Mouse (Mus musculus) heart, adult 2 months (tissue): Measurements from ENCODE around the gene Olfr617. TPM values are rescaled to one million over a fixed set of nuclear protein-coding genes. Genes with fewer than 3 reads are reported as not detected.
"Not testable (repeated sequence)": the region's sequence is repeated elsewhere in the genome, so short reads cannot be mapped to it uniquely, and the experiment has no call there.

ENCODE experiments used
- DNase-seq, 2 experiments: peaks; one replicate each; pipeline ENCODE4 v3.0.0; 2021
- H3K27ac ChIP-seq: fragments of 200-600 bp; 2 replicates; pipeline ENCODE4 v1.8.1; 2022
- H3K27me3 ChIP-seq: fragments of 200-500 bp; 2 replicates; pipeline ENCODE4 v1.6.1; 2012; ENCODE audit warnings: mild to moderate bottlenecking, low read length, inconsistent platforms, mixed read lengths; ENCODE audit not compliant: control insufficient read depth, insufficient read depth
- H3K36me3 ChIP-seq: fragments of 200-500 bp; 2 replicates; pipeline ENCODE4 v1.6.1; 2012; ENCODE audit warnings: low read length, inconsistent platforms; ENCODE audit not compliant: control insufficient read depth, insufficient read depth
- H3K4me1 ChIP-seq: fragments of 200-500 bp; 2 replicates; pipeline ENCODE4 v1.6.1; 2011; ENCODE audit warnings: low read length; ENCODE audit not compliant: control insufficient read depth, insufficient read depth
- H3K4me3 ChIP-seq: fragments of 200-600 bp; 2 replicates; pipeline ENCODE4 v1.8.1; 2022
- H3K79me2 ChIP-seq: fragments of 200-500 bp; replicated peaks from 2 replicates; pipeline ENCODE4 v1.6.1; 2012; ENCODE audit warnings: mild to moderate bottlenecking, inconsistent platforms, low read length, moderate library complexity, mixed read lengths; ENCODE audit not compliant: control insufficient read depth, insufficient read depth
- H3K9ac ChIP-seq: fragments of 200-500 bp; 2 replicates; pipeline ENCODE4 v1.6.1; 2012; ENCODE audit warnings: low read depth, mild to moderate bottlenecking, control low read depth, inconsistent platforms, low read length, mixed read lengths
- CTCF ChIP-seq: fragments of 200-600 bp; IDR thresholded peaks from 2 replicates; pipeline ENCODE4 v1.8.1; 2022; ENCODE audit warnings: antibody characterized with exemption, mild to moderate bottlenecking, moderate library complexity
- EP300 ChIP-seq: fragments of 200-500 bp; IDR thresholded peaks from 2 replicates; pipeline ENCODE4 v1.6.1; 2011; ENCODE audit warnings: low read depth, low read length, control low read depth; ENCODE audit not compliant: insufficient read depth
- POLR2A ChIP-seq: fragments of 200-500 bp; IDR thresholded peaks from 2 replicates; pipeline ENCODE4 v1.6.1; 2011; ENCODE audit warnings: mild to moderate bottlenecking, low read depth, low read length, control low read depth; ENCODE audit not compliant: insufficient read depth
- WGBS: fragments of 180-500 bp; shearing (Covaris S2); methylation state at CpG from one replicate; pipeline ENCODE4 v1.1.7; 2018; 5-methylcytosine and 5-hydroxymethylcytosine counted together
- intact Hi-C: fragments of 180-260 bp; cut with DNase I; formaldehyde crosslinking; loops from one replicate; pipeline ENCODE4 v1.15.1; 2025
- long read RNA-seq: library from polyadenylated mRNA; stranded (forward); transcript quantifications from one replicate; pipeline ENCODE4 v2.0.0, GENCODE M21; 2021
- polyA plus RNA-seq: library from polyadenylated mRNA; depleted of rRNA; stranded (reverse); fragments of >200 nt; gene quantifications from 2 replicates; pipeline ENCODE4 v1.2.3, GENCODE M21; 2012; rRNA removed
- total RNA-seq, 2 experiments: library from RNA; stranded (reverse); gene quantifications; 2 replicates each; pipeline ENCODE4 v1.2.3; 2021

Gene Olfr617
- not detected for total RNA-seq
- not detected in 2 replicates for polyA plus RNA-seq
- long read RNA-seq, result 0 reads

DNA sequence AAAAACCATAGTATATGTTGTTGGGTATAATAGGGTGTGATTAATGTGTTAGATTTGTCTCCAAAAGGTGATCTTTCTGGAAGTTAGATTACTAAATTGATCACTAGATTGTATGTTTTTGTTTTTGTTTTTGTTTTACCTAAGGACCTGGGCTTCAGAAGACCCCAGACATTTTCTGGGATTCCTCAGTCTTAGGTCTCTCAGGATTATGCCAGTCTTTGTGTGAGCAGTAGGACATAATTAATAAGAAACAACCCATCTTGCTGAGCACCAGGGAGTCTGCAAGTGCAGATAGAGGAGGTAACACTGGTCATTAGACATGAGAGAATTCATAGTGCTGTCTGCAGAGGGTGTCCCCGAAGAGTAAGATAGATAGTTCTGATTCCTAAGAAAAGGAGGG lies at the start of gene Olfr617:
Olfr617 (plus strand) TSS at position 301 of the 400 bp plus-strand sequence.
- no peak for DNase-seq
- WGBS, result 59% methylated on average over 1 of the region's 1 CpGs
- intact Hi-C loops, result no loop called here
- no peaks in the 10 kb centered on the region for H3K36me3 ChIP-seq
- H3K9ac ChIP-seq, result no peak within 1 kb of the TSS
- no peak within 1 kb of the TSS for H3K4me3 ChIP-seq
- no peak within 1 kb of the TSS for H3K27ac ChIP-seq
- TF ChIP-seq POLR2A (no peak), CTCF (no peak), EP300 (no peak)
- H3K79me2 ChIP-seq, result no peaks in the 10 kb centered on the region
- H3K4me1 ChIP-seq, result no peaks in the 10 kb centered on the region
- H3K27me3 ChIP-seq, result no peaks in the 10 kb centered on the region

DNA sequence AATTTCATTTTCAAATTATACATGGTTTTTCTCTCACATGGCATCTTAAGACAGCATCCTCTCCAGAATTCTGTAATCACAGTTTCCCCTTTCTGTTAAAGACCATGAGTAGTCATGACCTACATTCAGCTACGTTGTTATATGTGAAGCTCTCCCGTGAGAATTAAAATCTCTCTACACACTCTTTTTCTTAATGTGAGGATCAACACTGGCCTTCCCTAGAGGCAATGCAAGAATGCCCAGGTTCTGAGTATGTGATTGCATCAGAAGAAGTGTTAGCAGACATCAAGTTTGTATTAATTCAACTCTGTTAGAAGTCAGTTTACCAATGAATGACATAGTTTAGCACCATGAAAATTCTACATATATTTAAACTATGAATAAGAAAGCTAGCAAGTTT lies 30.2 kb upstream of the Olfr617 start, which contains the start of gene Olfr612:
Olfr612 (minus strand) TSS at position 101 of the 400 bp plus-strand sequence.
- H3K27ac ChIP-seq, H3K4me3 ChIP-seq, intact Hi-C loops, DNase-seq, H3K79me2 ChIP-seq, H3K36me3 ChIP-seq, H3K4me1 ChIP-seq, H3K9ac ChIP-seq, H3K27me3 ChIP-seq: not testable (repeated sequence)
- 70% methylated on average over 2 of the region's 2 CpGs for WGBS

DNA sequence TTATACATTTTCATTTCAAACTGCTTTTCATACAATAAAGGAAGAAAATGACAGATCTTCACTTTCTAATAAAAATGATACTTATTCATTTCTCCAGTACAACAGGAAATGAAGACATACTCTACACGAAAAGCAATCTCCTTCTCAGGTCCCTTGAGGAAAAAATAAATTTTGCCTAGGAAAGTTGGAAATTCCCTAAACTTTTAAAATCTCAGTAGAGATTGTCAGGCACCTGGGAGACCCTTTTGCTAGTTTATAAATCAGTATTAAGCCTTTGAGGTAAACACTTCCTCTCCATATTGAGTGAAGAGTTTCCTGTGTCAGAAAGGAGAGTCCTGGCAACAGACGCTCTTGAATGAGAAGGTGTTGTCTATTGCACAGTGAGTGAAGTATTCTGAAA lies 25.1 kb upstream of the Olfr617 start, which contains the start of gene Olfr613:
Olfr613 (plus strand) TSS at position 301 of the 400 bp plus-strand sequence.
- no peak for TF ChIP-seq POLR2A
- TF ChIP-seq EP300, result no peak
- TF ChIP-seq CTCF, result no peak
- Histone ChIP-seq H3K27me3 (no peaks in the 10 kb centered on the region), H3K36me3 (no peaks in the 10 kb centered on the region), H3K9ac (no peak within 1 kb of the TSS), H3K4me3 (no peak within 1 kb of the TSS), H3K4me1 (no peaks in the 10 kb centered on the region), H3K27ac (no peak within 1 kb of the TSS), H3K79me2 (no peaks in the 10 kb centered on the region)
- DNase-seq, result no peak
- 50% methylated on average over 2 of the region's 2 CpGs for WGBS
- intact Hi-C loops, result no loop called here

DNA sequence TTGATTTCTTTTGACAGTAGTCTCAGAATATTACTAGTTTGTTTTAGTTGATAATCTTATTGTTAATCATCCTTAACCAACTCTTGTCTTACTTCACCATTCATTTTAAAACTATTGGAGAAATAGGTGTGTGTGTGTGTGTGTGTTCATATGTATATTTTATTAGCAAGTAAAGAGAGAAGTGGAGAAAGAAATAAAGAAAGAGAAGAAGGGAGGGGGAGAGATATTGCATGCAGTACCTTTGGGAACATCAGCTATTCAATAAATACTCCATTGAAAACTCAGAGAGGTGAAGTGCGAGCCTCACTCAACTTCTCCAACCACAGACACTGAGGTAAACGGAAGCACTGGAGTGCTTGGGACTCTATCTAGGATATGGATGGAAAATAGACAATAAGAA lies 17.1 kb upstream of the Olfr617 start, which contains the start of gene Olfr615:
Olfr615 (plus strand) TSS at position 301 of the 400 bp plus-strand sequence.
- WGBS, result 76% methylated on average over 2 of the region's 2 CpGs

DNA sequence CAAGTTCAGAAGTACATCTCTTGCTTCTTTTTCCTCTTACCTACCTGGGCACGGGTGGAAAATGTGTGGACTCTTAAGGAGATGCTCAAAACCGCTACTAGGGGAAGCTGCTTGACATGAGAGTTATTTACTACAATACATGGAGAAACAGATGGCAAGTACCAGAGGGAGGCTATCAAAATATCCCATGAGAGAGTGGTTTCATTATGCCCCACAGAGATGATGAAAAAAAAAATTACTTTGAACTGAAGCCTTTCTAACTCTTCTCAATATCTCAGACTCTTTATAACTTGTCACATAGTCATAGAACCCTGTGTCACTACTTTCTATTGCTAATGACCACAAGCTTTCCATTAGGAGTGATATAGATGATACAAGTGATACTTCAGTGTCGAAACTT lies 3.8 kb upstream of the Olfr617 start, which contains the start of gene Olfr616:
Olfr616 (minus strand) TSS at position 101 of the 400 bp plus-strand sequence.
- Histone ChIP-seq H3K79me2 (no peaks in the 10 kb centered on the region), H3K4me3 (no peak within 1 kb of the TSS), H3K36me3 (no peaks in the 10 kb centered on the region), H3K4me1 (no peaks in the 10 kb centered on the region), H3K27ac (no peak within 1 kb of the TSS), H3K27me3 (no peaks in the 10 kb centered on the region), H3K9ac (no peak within 1 kb of the TSS)
- TF ChIP-seq POLR2A (no peak), EP300 (no peak), CTCF (no peak)
- WGBS, result 64% methylated on average over 3 of the region's 3 CpGs
- intact Hi-C loops, result no loop called here
- no peak for DNase-seq

More for the DNA sequence above, 17.1 kb upstream of the Olfr617 start, which contains the start of gene Olfr615:
- Histone ChIP-seq H3K4me1 (no peaks in the 10 kb centered on the region), H3K9ac (no peak within 1 kb of the TSS), H3K4me3 (no peak within 1 kb of the TSS), H3K79me2 (no peaks in the 10 kb centered on the region), H3K27ac (no peak within 1 kb of the TSS), H3K36me3 (no peaks in the 10 kb centered on the region), H3K27me3 (no peaks in the 10 kb centered on the region)
- intact Hi-C loops, result no loop called here
- no peak for DNase-seq
- no peak for TF ChIP-seq CTCF
- no peak for TF ChIP-seq POLR2A
- no peak for TF ChIP-seq EP300

DNA sequence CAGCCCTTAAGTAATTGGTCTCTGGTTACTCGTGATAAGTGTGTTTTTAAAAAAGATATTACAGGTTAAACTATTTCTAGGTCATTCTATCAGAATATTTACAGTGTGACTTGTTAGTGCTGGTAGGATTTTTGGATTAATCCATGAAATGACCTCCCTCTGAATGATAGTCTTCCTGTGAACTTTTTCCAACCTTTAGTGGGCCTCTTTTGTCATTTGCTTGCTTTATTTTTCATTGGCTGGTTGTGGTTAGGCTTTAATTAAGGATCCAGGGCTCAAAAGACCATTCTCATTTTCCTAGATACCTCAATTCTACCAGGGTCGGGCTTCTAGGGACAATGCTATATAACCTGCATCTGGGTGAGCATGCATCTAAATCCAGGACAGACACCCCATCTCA lies 16.9 kb downstream of the Olfr617 start, which contains the start of gene Olfr618:
Olfr618 (plus strand) TSS at position 301 of the 400 bp plus-strand sequence.
- 45% methylated on average over 2 of the region's 2 CpGs for WGBS
- Histone ChIP-seq H3K27me3 (no peaks in the 10 kb centered on the region), H3K4me1 (no peaks in the 10 kb centered on the region), H3K36me3 (no peaks in the 10 kb centered on the region), H3K79me2 (no peaks in the 10 kb centered on the region), H3K27ac (no peak within 1 kb of the TSS), H3K4me3 (no peak within 1 kb of the TSS), H3K9ac (no peak within 1 kb of the TSS)
- DNase-seq, result no peak
- TF ChIP-seq CTCF (no peak), EP300 (no peak), POLR2A (no peak)
- intact Hi-C loops, result no loop called here
